Mouse (Mus musculus): Measurements from ENCODE around the gene Kmt2a. TPM values are rescaled to one million over a fixed set of nuclear protein-coding genes. Genes with fewer than 3 reads are reported as not detected.

Kmt2a gene
- polyA plus RNA-seq, 1 experiment = 3.1 TPM

DNA sequence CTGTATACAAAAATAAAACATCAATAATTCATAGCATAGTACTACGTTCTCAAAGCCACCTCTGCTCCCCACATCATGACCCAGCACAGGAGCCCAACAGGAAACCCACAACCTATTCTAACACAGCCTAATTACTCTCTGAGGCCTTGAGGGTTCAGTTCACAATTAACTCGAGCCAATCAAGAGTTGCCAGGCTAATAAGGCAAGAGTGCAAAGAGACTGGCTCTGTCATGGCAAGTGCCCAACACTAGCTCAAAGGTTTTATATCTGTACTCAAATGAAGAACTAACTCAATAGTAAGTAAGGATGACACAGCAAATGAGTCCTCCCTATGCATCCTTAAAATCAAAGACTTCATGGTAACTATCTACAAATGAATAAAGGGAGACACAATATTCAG, 50.6 kb downstream of the Kmt2a start:
- Histone ChIP-seq H3K4me1 (peaks cover 9% of the 10 kb centered on the region; the same call in 1 of the 2 replicates), H3K4me3 (replicated peaks) (no peak overlapping the region), H3K9me3 (no peaks in the 10 kb centered on the region), H3K36me3 (replicated peaks; ENCODE audit: low read length) (peaks cover 100% of the 10 kb centered on the region), H3K27me3 (replicated peaks) (no peaks in the 10 kb centered on the region)
- TF ChIP-seq GATA1 (IDR thresholded peaks at IDR 0.05; ENCODE audit: borderline replicate concordance, low read length) (no peak), FLI1 (IDR thresholded peaks at IDR 0.05; ENCODE audit: low read length) (no peak)

DNA sequence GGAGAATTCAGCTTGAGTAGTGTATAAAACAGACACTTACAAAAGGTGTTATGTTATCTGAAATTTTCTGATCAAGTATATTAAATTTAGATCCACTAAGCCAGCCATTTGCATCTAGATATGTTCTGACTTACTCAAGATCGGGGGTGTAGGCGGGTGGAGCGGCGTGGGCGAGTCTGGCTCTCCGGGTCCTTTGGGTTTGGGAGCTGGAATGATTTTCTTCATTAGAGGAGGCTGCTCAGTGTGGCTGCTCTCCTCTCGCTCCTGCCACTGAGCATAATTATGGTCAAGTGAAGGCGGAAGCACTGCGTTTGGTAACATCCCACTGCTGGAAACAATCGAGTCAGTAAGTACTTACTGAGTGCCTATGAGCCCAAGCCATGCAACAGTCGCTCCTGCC, 52.2 kb downstream of the Kmt2a start:
- Histone ChIP-seq H3K4me1 (peaks cover 9% of the 10 kb centered on the region; the same call in 1 of the 2 replicates), H3K27me3 (replicated peaks) (no peaks in the 10 kb centered on the region), H3K4me3 (replicated peaks) (no peak overlapping the region), H3K9me3 (no peaks in the 10 kb centered on the region), H3K36me3 (replicated peaks; ENCODE audit: low read length) (peaks cover 100% of the 10 kb centered on the region)
- no peak for TF ChIP-seq GATA1 (IDR thresholded peaks at IDR 0.05; ENCODE audit: borderline replicate concordance, low read length)
- no peak for TF ChIP-seq FLI1 (IDR thresholded peaks at IDR 0.05; ENCODE audit: low read length)

DNA sequence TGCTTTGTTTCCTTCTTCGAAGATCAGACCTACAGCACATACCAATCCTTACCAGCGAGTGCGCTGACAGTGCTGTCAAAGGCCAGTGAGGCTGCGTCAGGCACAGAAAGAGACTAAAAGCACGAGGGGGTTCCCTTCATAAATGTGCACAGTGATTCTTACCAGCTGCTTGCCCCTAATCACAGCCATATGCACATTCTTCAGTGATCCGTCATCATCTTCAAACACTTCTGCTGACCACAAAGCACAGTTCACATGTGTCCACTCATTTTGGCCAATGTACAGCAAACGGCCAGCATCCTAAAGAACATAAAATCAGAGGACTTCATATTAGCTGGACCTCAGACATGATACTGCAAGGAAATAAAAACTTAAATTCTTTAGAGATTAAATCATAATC, 54.4 kb downstream of the Kmt2a start:
- no peaks in the 10 kb centered on the region for H3K9me3 ChIP-seq
- H3K4me1 ChIP-seq = peaks cover 9% of the 10 kb centered on the region; the same call in 1 of the 2 replicates
- H3K4me3 ChIP-seq (replicated peaks) = no peak overlapping the region
- no peaks in the 10 kb centered on the region for H3K27me3 ChIP-seq (replicated peaks)
- H3K36me3 ChIP-seq (replicated peaks; ENCODE audit: low read length) = peaks cover 100% of the 10 kb centered on the region
- TF ChIP-seq GATA1 (IDR thresholded peaks at IDR 0.05; ENCODE audit: borderline replicate concordance, low read length) (no peak), FLI1 (IDR thresholded peaks at IDR 0.05; ENCODE audit: low read length) (no peak)

DNA sequence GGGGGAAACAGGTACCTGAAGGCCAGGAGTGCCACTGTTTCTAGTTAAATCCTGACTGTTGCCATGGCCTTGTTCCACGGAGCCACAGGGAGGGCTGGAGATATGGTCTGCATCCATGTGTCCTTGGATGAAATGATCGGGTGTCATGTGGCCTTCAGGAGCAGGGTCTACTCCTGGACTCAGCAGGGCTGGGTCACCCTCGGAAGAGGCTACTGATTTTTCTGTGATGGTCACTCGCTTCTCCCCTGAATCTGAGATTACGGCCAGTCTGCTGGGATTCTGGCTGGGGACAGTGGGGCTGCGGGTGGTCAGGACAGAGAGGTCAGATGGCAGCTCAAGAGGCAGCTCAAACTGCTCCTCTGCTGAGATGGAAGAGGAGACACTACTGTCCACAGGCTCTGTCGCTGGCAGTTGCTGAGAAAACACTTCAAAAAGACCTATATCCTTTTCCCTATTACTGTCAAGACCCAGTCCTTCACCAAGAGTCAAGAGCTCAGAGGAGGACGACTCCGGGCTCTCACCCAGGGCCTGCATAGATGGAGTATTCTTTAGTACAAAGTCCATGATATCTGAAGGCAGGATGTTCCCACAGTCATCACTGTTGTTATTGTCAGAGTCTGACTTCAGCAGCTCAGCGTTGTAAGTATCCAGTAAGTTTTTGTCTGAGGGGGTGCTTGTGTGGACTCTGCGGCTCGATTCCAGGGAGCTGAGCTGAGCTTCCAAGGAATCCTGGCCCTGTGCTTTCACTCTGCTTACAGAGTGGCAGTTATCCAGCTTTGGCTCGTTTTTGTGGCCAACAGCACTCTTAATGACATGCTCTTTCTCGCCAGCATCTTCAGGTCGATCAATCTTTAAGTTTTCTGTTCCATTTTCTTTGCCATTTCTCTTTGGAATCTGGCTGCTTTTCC, 60.9 kb downstream of the Kmt2a start:
- TF ChIP-seq GATA1 (IDR thresholded peaks at IDR 0.05; ENCODE audit: borderline replicate concordance, low read length) (no peak), FLI1 (IDR thresholded peaks at IDR 0.05; ENCODE audit: low read length) (no peak)
- no peak overlapping the region for H3K4me3 ChIP-seq (replicated peaks)
- H3K36me3 ChIP-seq (replicated peaks; ENCODE audit: low read length) = peaks cover 100% of the 10 kb centered on the region
- H3K9me3 ChIP-seq = no peaks in the 10 kb centered on the region
- no peaks in the 10 kb centered on the region for H3K27me3 ChIP-seq (replicated peaks)
- H3K4me1 ChIP-seq = peaks cover 8% of the 10 kb centered on the region

DNA sequence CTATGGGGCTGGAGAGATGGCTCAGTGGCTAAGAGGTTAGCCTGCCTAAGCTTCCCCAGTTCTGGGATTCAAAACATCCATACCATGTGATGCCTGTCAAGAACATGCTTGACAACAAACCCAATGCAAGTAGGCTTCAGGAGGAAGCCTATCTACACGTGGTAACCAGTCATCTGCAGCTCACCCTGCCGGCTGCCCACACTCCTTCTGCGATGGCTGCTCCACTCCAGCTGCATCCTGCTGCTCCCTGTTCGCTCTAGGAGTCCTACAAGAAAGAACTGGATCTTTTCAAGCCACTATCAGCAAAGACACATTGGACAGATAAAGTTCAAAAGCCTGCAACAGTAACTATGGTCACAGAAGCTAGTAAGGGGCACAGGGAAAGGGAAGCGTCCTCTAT, 63.6 kb downstream of the Kmt2a start:
- TF ChIP-seq GATA1 (IDR thresholded peaks at IDR 0.05; ENCODE audit: borderline replicate concordance, low read length) (no peak), FLI1 (IDR thresholded peaks at IDR 0.05; ENCODE audit: low read length) (no peak)
- Histone ChIP-seq H3K27me3 (replicated peaks) (no peaks in the 10 kb centered on the region), H3K9me3 (no peaks in the 10 kb centered on the region), H3K4me1 (peaks cover 8% of the 10 kb centered on the region), H3K36me3 (replicated peaks; ENCODE audit: low read length) (peaks cover 100% of the 10 kb centered on the region), H3K4me3 (replicated peaks) (no peak overlapping the region)

DNA sequence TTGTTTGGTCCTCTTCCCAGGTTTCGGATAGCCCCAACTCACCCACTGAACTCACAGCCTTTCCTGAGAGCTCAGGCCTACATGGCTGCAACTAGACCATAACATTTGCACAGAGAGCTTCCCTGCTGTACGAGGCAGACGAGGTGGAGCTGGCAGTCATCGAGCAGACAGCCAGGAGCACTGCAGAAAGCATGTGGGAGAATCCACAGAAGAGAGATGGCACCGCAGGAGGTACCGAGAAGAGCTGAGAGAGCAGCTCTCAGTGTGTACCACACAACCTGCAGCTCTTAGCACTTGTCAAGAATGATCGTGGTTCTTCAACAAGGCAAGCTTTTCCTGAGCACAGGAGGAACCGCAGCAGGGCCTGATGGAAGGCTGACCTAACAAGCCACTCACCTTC, 66.9 kb downstream of the Kmt2a start:
- H3K4me3 ChIP-seq (replicated peaks) = no peak overlapping the region
- peaks cover 8% of the 10 kb centered on the region for H3K4me1 ChIP-seq
- peaks cover 99% of the 10 kb centered on the region for H3K36me3 ChIP-seq (replicated peaks; ENCODE audit: low read length)
- H3K9me3 ChIP-seq = no peaks in the 10 kb centered on the region
- no peak for TF ChIP-seq GATA1 (IDR thresholded peaks at IDR 0.05; ENCODE audit: borderline replicate concordance, low read length)
- no peaks in the 10 kb centered on the region for H3K27me3 ChIP-seq (replicated peaks)

DNA sequence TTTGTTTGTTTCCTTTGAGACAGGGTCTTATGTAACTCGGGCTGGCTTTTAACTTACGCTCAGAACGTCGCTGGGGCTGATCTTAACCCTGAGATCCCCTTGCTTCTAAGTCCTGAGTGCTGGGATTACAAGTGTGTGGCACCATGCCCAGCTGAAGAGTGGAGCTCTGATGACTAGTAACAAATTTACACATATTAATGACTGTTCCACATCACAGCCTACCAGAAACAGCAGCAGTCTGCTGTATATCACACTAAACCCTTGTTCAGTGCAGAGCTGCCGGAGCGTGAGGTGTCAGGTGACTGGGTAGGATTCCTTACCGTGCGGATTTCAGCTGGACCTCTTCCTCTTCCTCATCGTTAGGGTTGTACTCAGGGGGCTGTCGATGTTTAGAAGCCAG, 70.8 kb downstream of the Kmt2a start:
- Histone ChIP-seq H3K4me3 (replicated peaks) (no peak overlapping the region), H3K27me3 (replicated peaks) (no peaks in the 10 kb centered on the region), H3K36me3 (replicated peaks; ENCODE audit: low read length) (peaks cover 99% of the 10 kb centered on the region), H3K4me1 (no peaks in the 10 kb centered on the region), H3K9me3 (no peaks in the 10 kb centered on the region)
- no peak for TF ChIP-seq FLI1 (IDR thresholded peaks at IDR 0.05; ENCODE audit: low read length)
- TF ChIP-seq GATA1 (IDR thresholded peaks at IDR 0.05; ENCODE audit: borderline replicate concordance, low read length) = no peak

DNA sequence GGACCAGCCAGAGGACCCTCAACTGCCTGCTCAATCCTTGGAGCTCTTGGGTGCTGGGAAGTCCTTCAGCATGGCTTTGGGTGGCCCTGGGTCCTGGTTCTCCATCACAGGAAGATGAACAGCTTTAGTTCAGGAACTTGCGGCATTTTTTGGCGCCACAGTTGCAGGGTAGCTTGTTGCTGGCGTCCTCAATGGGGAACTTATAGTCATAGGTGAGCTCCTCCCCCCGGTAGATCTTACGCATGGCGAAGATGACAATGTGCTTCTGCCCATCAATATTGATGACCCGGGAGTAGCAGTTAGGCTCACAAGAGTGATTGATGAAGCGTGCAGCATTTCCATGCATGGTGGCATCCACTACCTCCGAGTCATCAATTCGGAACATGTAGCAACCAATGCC, 73.3 kb downstream of the Kmt2a start:
- Histone ChIP-seq H3K4me3 (replicated peaks) (no peak overlapping the region), H3K4me1 (0 out of 2 replicates have a peak, but pooled peaks cover 3% of the 10 kb centered on the region), H3K9me3 (no peaks in the 10 kb centered on the region), H3K27me3 (replicated peaks) (no peaks in the 10 kb centered on the region), H3K36me3 (replicated peaks; ENCODE audit: low read length) (peaks cover 86% of the 10 kb centered on the region)
- TF ChIP-seq GATA1 (IDR thresholded peaks at IDR 0.05; ENCODE audit: borderline replicate concordance, low read length) (no peak), FLI1 (IDR thresholded peaks at IDR 0.05; ENCODE audit: low read length) (no peak)

DNA sequence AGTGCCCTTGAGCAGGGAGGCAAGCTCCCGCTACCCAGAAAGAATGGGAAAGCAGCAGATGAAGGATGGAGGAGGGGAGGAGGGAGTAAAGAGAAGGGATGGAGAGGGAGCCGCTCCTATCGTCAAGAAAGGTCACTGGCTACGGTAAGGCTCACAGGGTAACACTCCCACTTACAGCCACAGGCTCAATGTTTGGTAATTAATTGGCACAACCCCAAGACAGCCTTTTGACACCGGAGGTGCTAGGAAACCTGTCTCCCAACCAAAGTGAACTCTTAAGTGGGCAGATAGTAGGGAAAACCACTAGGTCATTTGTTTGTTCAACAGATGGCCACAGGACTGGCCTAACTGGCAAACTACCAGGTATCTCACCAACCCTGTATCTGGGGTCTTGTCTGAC, 74.0 kb downstream of the Kmt2a start:
- Histone ChIP-seq H3K9me3 (no peaks in the 10 kb centered on the region), H3K27me3 (replicated peaks) (no peaks in the 10 kb centered on the region), H3K4me1 (0 out of 2 replicates have a peak, but pooled peaks cover 3% of the 10 kb centered on the region), H3K36me3 (replicated peaks; ENCODE audit: low read length) (peaks cover 79% of the 10 kb centered on the region), H3K4me3 (replicated peaks) (no peak overlapping the region)
- TF ChIP-seq GATA1 (IDR thresholded peaks at IDR 0.05; ENCODE audit: borderline replicate concordance, low read length) = no peak
- TF ChIP-seq FLI1 (IDR thresholded peaks at IDR 0.05; ENCODE audit: low read length) = no peak

DNA sequence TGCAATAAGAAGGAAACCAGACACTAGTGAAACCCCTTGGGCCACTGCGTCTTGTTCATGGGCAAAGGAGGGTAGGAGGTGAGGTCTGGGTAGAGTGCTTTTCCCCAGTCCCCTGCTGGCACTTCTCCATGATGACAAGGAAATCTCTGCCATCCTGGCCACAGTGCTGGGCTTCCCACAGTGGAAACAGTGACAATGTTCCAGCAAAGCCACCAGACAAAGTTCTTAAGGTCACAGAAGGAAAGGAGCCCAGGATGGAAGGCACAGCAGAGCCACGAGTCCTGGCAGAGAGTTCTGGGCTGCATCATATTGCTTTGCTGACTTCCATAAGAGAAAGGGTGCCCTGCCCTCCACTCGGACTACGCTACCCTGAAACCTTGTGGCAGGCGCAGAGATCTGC, 75.6 kb downstream of the Kmt2a start:
- Histone ChIP-seq H3K27me3 (replicated peaks) (peaks cover 11% of the 10 kb centered on the region), H3K4me1 (0 out of 2 replicates have a peak, but pooled peaks cover 3% of the 10 kb centered on the region), H3K4me3 (replicated peaks) (no peak overlapping the region), H3K36me3 (replicated peaks; ENCODE audit: low read length) (peaks cover 64% of the 10 kb centered on the region), H3K9me3 (no peaks in the 10 kb centered on the region)
- TF ChIP-seq GATA1 (IDR thresholded peaks at IDR 0.05; ENCODE audit: borderline replicate concordance, low read length) (no peak), FLI1 (IDR thresholded peaks at IDR 0.05; ENCODE audit: low read length) (no peak)
